Mouse (Mus musculus) C2C12 (cell line): Measurements from ENCODE around the gene Smco2.

ENCODE experiments used
- CEBPB ChIP-seq: IDR thresholded peaks from one replicate; pipeline ENCODE4 v1.6.1; 2011; ENCODE audit warnings: low read depth, mild to moderate bottlenecking, control low read depth, moderate library complexity
- CTCF ChIP-seq: IDR thresholded peaks from one replicate; pipeline ENCODE4 v1.5.1; 2011; ENCODE audit not compliant: control insufficient read depth, insufficient read depth, insufficient read length
- FOSL1 ChIP-seq: IDR thresholded peaks from one replicate; pipeline ENCODE4 v1.8.0; 2011; ENCODE audit warnings: mild to moderate bottlenecking, low read length; ENCODE audit not compliant: poor library complexity, insufficient read depth, severe bottlenecking
- MAX ChIP-seq: IDR thresholded peaks from one replicate; pipeline ENCODE4 v1.6.1; 2011; ENCODE audit warnings: mild to moderate bottlenecking, control low read depth
- MYOD1 ChIP-seq: IDR thresholded peaks from one replicate; pipeline ENCODE4 v1.6.1; 2011; ENCODE audit warnings: low read depth; ENCODE audit not compliant: control insufficient read depth, insufficient read length
- MYOG ChIP-seq: IDR thresholded peaks from one replicate; pipeline ENCODE4 v1.6.1; 2011; ENCODE audit not compliant: control insufficient read depth, insufficient read length; ENCODE audit errors: extremely low read depth
- USF1 ChIP-seq: IDR thresholded peaks from one replicate; pipeline ENCODE4 v1.6.1; 2011; ENCODE audit warnings: low read depth, mild to moderate bottlenecking, control low read depth, moderate library complexity

GRCm38 (mm10) chr6:146888660-146889490 is 39.0 kb downstream of the Smco2 start:
- TF ChIP-seq CTCF (no peak), USF1 (no peak), FOSL1 (no peak), CEBPB (no peak), MAX (no peak), MYOG (no peak), MYOD1 (no peak)
